Mouse (Mus musculus) adrenal gland, postnatal 36 days (tissue): ENCODE results near the gene Myh10. TPM values are rescaled to one million over a fixed set of nuclear protein-coding genes. Genes with fewer than 3 reads are reported as not detected.
A peak's percentile ranks its signal among the peaks of the same experiment; 100 is the strongest.
"Not testable (repeated sequence)": the region's sequence is repeated elsewhere in the genome, so short reads cannot be mapped to it uniquely, and the experiment has no call there.

ENCODE experiments used
- DNase-seq, 2 experiments: peaks; one replicate each; pipeline ENCODE4 v3.0.0; 2021; ENCODE audit warnings: mixed read lengths in 1 of 2
- total RNA-seq, 2 experiments: library from RNA; stranded (reverse); gene quantifications; 2 replicates each; pipeline ENCODE4 v1.2.3; 2021

Gene Myh10
- total RNA-seq, 2 experiments from 2014 or later = 33.8 to 35.6 TPM

DNA sequence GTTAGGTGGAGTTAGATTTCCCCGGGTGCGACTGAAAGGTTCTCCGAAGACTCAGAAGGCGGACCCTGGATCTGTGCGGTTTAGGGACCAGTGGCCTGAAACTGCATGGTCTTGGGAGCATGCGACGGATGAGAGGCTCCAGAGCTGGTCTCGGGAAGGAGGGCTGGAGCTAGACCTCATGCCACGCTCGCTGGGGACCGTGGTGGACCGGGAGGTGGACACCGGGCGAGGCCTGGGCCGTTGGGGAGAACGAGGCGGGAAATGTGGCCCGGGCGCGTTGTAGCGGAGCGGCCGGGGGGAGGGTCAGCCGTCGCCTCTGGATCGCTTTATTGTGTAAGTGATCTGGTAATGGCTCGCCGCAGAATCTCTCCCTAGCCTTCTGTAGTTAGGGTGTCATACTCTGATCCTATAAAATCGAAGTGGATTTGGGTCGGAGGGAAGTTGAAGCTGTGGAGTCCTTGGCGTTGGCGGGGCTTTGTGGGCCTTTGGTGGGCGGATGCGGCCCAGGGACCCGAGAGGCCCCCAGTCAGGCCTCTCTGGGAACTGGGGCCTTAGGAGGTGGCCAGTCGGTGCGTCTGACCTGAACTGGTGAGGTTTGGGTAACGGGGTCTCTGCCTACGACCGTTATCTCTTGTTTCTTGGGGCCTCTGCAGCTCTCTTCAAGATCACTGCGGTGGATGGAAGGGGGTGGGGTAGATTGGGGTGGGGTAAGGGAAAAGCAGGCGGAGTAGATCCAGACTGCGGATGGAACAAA, 1.5 kb downstream of the Myh10 start:
- DNase-seq = peak; percentile 45 to 52

DNA sequence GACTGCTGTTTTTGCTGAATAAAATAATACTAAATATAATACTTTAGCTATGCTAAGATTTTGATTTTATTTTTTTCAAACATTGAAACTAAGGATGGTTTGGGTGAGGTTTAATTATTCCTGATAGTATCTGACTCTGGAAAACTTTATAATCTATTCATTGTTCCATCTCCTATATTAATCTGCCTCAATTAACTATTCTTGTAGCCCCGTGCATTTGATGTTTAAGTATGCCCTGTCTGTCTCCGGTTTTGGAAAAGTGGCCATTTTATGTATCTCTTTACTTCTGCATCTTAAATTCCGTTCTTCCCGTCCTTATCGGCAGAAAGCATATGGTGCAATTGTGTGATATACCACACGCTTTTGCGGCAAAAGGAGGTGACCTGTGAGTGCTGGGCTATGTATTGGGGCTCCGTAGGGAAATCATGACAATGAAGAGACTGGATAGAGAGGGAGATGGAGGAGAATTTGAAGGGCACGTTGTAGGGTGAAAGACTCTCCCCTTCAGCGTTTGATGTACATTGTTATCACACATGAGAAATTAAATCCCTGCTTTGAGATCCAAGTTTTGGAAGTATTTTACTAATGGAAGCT, 2.2 kb downstream of the Myh10 start:
- DNase-seq = no peak

DNA sequence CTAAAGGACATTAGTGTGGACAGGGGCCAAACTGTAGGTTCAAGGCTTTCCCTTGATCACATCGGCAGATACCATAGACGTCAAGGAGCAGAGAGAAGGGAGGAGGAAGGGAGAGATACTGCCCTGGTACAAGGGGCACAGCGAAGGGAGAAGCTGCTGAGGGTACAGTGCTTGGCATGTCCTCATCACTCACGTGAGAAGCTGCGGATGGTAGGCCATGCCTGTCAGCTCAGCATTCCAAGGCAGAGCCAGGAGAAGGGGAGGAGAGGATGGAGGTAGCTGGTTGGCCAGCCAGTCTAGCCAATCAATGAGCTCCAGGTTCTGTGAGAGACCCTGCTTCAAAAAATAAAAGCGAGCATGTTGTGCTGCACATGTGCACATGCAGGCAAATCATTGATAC, 11.0 kb downstream of the Myh10 start:
- no peak for DNase-seq

DNA sequence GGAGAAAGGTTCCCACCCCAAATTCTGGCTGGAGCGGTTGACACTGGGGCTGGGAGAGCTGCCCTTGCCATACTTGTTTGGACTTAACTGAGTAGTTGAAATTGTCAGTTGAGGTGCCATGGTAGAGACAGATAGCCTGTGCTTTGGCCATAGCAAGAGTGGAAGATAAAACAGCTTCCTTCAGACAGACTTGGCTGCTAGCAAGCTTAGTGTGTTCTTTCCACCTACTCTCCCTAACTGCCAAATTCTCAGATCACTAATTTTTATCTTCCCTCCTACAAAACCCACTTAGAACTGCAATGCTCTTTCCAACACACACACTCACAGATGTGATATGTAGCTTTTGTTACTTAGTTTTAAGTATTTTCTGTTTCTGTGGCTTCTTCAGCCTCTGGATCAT, 12.0 kb downstream of the Myh10 start:
- DNase-seq = no peak

DNA sequence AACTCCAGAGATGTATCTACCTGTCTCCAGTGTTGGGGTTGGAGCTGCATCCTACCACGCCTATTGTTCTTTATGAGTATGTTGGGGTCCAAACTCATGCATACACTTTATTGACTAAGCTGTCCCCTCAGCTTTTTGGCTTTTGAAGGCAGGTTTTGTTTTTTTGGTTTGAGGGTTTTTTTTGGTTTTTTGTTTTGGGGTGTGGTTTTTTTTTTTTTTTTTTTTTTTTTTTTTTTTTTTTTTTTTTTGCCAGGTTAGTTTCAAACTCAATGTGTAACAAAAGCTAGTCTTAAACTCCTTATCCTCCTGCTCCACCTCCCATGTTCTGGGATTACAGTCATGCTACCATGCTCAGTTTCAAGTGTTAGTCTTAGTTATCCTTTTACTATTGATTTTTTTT, 12.9 kb downstream of the Myh10 start:
- no peak for DNase-seq

DNA sequence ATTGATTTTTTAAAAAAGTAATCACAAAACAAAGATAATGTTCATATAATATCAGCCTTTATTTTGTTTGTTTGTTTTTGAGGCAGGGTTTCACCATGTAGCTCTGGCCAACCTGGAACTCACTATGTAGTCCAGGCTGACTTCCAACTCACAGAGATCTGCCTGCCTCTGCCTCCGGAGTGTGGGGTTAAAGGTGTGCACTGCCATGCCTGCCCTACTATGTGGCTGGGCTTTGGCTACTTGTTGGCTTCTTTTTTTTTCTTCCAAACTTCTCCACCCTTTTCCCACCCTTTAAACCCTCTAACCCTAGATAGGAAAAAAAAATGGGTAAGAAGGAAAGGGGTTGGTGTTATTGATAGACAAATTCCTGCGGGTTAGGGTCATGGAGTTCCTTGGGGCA, 13.5 kb downstream of the Myh10 start:
- no peak for DNase-seq

DNA sequence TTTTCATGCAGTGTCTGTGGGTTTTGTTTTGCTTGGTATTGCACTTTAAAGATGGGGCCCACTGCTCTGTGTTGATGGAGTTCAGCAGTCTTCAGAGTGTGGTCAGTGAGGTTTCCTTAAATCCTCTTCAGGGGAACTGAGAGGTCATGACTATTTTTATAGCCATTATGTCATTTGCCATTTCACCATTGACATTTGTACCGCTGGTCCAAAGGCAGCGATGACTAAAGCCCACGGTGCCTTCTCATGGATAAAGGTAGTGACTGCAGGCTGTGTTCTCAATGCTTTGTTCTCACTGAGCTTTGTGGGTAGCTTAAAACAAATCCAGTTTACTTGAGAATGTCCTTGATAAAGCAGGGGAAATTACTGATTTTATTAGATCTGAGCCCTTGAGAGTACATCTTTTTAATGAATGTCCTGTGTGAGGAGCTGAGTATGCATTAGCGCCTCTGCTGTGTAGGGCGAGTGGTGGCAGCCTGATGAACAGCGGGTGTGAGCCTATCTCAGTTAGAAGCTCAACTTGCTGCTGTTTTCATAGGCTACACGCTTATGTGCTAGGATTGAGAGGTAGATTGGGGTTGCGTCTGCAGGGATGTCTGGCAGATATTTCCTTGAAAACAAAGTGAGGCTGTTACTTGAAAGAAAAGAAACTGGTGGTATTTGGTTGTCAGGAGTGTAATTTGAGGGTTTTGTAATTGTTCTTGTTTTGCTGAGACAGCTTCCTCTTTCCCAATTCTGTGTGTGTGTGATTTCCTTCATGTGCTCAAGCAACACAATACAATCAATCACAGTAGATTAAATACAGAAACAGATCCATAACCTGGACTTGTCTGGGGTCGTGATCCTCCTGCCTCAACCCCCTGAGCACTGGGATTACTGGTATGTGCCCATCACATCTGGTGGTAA, 15.4 kb downstream of the Myh10 start:
- DNase-seq = peak; percentile 35 to 36

DNA sequence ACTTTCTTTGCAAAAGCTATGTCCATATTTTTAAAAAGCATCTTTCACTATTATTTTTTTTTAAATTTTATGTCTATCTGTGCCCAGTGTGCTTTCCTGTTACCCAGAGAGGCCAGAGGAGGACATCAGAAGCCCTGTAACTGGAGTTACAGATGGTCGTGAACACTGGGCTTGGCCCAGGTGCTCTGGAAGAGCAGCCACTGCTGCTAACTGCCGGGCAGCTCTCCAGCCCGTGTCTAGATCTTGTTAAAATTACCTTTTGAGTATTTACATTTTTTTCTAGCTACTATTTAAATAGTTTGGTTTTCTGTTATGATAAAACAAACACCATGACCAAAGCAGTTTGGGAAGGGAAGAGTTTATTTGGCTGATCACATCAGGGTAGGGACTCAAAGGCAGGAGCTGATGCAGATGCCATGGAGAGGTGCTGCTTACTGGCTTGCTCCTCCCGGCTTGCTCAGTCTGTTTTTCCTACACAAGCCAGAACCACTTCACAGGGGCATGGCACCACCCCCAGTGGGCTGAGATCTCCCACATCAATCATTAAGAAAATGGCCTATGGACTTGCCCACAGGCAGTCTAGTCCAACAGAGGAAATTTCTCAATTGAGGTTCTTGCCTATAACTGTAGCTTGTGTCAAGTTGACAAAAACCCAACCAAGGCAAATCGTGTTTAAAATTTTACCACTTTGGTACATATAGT, 16.7 kb downstream of the Myh10 start:
- no peak for DNase-seq

DNA sequence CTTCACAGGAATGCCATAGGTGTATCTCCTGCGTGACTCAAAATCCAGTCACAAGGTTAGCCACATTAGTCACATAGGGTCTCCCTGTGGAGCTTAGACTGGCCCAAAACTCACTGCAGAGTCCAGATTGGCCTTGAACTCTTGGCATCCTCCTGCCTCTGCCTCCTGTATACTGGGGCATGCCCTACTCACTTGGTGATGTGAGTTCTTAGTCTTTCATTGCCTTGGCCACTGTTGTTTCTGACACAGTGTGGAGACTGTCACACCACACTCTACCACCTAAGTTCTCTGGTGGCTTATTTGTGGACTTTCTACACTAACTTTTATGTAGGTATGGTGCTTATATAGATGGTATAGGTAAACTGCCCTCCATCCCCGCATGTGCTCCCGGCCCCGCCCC, 24.8 kb downstream of the Myh10 start:
- no peak for DNase-seq

DNA sequence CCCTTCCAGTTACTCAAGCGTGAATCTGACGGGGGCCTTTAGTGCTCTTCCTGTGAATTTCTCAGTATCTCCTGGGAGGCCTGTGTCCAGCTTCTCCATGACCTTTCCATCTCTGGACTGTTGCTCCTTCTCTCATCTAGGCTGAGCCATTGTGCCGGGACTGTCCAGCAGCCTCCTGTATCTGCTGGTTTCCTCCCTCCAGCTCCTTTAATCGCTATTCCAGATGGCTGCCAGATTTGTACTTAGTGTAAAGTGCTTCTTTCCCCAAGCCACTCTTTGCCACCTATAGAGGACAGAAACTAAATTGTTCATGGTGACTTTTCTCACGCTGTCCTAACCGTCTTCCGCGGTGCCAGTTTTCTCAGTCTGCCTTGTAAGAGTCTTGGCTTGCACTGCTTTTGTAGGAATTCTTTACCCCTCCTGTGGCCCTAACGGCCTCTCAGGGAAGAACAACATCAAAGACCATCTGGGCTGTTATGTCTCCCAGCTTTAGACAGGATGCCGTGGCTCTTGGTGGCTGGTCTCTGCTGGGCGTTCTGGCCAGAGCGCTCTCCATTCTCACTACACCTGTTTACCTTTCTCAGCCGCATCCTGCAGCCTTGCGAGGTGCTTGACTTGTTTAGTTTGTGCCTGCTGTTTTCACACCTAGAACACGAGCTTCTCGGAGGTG, 25.9 kb downstream of the Myh10 start:
- no peak for DNase-seq

DNA sequence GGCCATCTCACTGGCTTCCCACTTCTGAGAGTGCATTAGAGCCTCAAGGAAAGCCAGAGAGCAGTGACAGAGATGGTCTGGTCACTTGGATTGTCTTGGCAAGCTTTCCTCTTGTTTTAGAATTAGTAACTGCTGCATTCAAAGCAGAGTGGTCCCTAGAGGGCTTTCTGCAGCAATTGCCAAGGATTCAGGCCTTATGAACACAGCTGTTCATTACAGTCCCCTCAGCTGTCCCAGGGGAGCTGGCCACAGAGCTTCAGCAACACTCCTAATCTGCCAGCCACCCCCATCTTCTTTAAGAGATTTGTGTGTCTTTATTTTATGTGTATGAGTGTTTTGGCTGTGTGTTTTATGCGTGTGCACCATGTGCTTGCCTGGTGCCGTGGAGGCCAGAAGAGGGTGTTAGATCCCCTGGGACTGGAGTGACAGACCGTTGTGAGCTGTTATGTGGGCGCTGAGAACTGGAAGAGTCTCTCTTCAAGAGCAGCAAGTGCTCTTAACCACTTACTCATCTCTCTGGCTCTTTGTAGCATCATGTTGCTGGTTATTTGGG, 27.8 kb downstream of the Myh10 start:
- peak in 1 of 2 experiments; percentile 38 for DNase-seq

DNA sequence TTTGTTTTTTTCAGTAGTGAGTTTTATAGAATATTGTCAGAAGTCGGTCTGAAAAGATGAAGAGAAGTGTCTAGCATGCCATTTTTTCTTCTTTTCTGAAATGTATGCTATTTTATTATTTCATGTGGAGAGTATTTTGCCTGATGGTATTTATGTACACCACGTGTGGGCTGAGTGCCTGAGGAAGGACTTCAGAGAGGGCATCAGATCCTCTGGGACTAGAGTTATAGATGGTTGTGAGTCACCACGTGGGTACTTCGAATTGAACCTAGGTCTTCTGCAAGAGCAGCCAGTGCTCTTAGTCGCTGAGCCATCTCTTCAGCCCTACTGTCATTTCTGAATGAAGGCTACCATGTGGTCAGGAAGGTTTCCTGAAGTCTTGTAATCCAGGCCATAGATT, 28.4 kb downstream of the Myh10 start:
- DNase-seq = no peak

DNA sequence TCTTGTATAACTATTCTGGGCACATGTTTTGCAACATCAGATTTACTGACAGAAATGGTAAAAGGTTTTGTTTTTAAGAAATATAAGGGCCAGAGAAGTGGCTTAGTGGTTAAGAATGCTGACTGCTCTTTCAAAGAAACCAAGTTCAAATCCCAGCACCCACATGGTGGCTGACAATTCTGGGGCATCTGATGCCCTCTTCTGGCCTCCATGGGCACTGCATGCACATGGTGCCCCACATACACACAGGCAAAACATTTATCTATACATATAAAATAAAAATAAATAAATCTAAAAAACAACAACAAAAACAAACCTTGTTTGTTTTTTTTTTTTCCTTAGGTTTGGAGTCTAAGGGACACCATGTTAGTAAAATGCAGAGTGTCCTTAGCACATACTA, 32.8 kb downstream of the Myh10 start:
- no peak for DNase-seq

DNA sequence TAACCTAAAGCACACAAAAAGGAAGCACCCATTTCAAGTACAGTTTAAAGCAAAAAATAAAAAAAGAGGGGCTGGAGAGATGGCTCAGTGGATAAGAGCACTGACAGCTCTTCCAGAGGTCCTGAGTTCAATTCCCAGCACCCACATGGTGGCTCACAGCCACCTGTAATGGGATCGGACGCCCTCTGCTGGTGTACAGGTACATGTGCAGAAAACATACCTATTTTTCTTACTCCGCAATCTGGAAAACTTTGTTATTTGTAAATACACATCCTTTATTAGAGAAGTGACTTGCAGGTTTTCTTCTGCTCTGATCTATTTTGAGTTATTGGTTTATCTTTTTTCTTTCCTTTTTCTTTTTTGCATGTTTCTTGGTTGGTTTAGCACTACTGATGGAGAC, 37.3 kb downstream of the Myh10 start:
- DNase-seq = no peak

DNA sequence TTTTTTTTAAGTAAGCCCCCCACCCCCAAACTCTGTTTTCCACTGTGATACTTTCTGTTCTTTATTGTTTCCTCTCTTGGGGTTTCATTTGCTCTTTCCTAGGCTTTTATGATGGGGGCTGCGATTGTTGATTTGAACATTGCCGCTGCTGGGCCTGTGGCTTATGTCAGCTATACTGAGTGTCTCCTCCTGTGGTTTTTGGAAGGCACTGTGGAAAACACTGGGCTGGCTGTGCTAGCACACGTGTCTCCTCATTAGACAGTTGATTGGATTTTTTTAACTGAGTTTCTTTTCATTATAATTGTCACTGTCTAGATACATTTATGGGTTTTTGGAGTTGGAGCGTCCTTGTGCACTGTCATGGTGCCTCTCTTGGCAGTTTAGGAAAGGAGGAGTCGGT, 39.4 kb downstream of the Myh10 start:
- DNase-seq = no peak

DNA sequence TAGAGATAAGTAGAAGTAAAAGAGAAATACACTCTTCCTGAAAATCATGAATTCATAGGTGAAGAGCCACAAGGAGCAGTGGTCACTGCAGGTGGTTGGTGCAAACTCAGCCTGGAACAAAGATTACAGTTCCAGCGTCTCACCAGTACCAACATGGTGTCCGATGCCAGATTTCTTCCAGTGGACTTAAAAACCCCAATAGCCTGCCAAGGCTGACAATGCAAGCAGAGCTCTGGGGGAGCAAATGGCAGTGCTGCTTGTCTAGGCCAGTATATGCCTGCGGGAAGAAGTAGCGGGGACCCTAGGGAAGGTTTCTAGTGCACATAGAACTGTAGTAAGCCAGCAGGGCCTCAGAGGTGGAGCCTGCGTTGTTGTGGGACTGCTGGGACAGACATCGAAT, 40.7 kb downstream of the Myh10 start:
- no peak for DNase-seq

DNA sequence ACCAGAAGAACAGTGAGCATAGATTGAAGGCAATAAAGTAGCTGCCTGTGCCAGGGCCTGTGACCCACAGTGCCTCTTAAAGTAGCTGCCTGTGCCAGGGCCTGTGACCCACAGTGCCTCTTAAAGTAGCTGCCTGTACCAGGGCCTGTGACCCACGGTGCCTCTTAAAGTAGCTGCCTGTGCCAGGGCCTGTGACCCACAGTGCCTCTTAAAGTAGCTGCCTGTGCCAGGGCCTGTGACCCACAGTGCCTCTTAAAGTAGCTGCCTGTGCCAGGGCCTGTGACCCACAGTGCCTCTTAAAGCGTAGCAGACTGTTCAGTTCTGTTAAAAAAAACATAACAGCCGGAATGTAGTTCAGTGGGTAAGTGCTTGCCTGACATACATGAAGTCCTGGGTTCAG, 42.0 kb downstream of the Myh10 start:
- not testable (repeated sequence) for DNase-seq

DNA sequence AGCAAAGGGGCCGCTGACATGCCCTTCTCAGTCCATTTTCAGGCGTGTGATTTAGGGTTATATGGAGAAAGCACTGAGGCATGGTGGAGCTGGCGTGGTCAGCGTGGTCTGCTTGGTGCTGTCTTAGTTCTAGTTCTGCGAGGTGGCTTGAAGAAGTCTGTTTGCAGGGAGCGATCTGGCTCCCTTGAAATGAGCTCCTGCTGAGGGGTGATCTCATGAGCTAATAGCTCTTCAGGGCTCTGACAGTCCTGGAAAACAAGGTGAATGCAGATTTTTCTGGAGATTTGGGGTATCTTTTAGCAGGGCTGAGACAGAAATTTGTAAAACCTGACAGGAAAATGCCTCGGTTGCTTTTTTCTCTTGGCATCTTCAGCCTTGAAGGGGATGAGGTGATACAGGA, 48.1 kb downstream of the Myh10 start:
- no peak for DNase-seq

DNA sequence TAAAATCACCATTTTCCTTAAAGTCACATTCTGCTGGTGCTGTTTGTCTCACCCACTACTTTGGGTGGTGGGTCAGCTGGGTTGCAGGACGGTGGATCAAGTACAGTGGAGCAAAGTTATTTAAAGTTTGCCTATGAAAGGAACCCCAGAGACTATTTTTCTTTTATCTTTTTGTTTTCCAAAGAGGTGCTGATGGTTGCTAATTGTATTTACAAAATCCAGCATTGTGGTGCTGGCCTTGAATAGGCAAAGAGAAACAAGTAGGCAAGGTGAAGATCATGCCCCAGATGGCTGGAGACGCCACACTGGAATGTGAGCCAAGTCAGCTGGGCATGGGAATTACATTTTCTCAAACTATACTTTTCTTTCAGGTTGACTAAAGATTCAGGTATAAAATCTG, 51.3 kb downstream of the Myh10 start:
- no peak for DNase-seq

DNA sequence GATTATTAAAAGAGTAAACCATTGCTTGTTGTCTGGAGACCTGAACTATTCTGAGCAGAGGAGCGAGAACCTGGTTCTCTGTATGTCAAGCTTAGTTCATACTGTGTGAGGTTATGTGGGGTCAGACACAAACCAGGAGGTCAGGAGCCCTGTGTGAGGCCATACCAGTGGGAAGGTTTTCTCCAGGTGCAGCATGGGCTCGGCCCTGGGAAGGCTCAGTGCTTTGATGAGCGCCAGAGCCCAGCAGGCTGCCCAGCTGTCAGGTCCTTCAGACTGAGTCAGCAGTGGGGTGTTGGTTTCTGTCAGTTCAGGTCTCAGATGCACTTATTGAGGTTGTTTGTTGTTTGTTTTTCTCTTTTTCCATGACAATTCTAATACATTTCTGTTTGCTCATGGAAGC, 52.8 kb downstream of the Myh10 start:
- no peak for DNase-seq

DNA sequence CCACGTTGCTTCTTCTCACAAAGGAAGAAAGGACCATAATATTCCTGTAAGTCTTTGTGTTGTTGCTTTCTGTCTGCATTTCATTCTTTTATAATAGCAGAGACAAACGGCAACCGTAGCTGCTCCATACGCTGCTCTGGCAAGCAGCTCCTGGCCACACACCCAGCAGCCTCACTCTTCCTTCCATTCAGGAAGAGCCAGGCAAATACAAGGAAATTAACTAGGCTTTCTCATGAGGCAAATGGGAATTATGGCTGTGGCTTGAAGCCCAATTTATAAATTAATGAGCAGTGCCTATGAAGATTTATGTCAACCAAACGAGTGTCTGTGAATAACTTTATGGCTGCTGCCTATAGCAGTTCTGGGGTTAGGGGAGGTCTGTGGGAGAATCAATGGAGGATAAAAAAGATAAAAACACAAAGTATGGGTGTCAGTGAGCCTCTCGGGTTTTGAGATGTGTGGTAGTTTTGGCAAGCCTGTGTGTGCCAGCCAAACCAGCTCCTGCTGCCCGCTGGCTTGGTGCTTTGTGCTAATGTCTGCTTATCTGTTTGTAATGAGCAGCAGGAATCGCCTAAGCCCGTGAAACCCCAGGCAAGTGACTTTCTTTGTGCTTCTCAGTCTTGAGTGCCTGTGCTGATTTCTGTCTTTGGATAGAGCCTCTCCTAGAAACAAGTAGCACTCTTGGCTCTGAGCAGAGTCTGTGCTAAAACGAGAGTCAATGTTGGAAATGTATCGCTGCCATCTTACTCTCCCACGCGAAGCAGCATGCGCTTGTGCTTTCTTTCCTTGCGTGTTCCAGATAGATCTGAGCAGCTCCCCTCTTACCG, 54.2 kb downstream of the Myh10 start:
- DNase-seq = no peak
